Comparison of ENCODE assay signal across 8 mouse cellular contexts in the genomic region with DNA sequence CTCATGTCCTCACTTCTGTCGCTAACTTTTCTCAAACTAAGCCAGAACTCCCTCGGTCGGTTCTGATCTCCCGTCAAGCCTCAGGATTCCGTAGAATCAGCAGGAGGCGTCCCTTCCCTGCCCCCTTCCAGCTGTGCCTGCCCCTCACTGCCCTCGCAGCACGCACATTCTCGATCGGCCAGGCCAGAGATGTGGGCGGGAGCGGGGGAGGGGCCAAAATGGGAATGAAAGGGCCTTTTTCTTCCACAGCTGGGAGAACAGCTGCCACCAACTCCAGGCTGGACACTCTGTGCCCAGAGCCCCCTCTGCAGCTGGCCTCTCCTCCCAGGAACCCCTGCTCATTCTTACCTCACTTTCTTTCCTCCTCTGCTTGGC. TPM values are rescaled to one million over a fixed set of nuclear protein-coding genes. Genes with fewer than 3 reads are reported as not detected.
DNase-seq lines count a peak whose midpoint lies in the region; ATAC-seq and TF ChIP-seq lines count a peak whose summit lies in the region.

No protein-coding gene starts in this region.

- 0% methylated on average over 12 of the region's 12 CpGs for WGBS in embryonic facial prominence, embryonic 10.5 days
- WGBS in intestine, postnatal 0 days: 0% methylated on average over 12 of the region's 12 CpGs
- WGBS in limb, embryonic 10.5 days: under 1% methylated on average over 12 of the region's 12 CpGs
- WGBS in stomach, embryonic 15.5 days: 0% methylated on average over 12 of the region's 12 CpGs

- peak overlapping the region; percentile 79 for H3K9ac ChIP-seq in intestine, postnatal 0 days (ENCODE audit: low read depth, low read length)
- peak overlapping the region; percentile 67 for H3K9ac ChIP-seq in stomach, embryonic 15.5 days

- peak; percentile 59 to 75 for DNase-seq in cerebellum, postnatal 10 days
- no peak for DNase-seq in cerebellum, adult 11-12 months
- peak; percentile 96 for DNase-seq in embryonic facial prominence, embryonic 10.5 days (ENCODE audit: low spot score)
- DNase-seq in heart, adult 11 months: peak; percentile 99
- peak; percentile 96 for DNase-seq in limb, embryonic 10.5 days (ENCODE audit: low spot score)
- DNase-seq in mesoderm, embryonic 11.5 days (ENCODE audit: low read depth, low spot score): peak; percentile 93

- peak overlapping the region; percentile 80 for H3K4me3 ChIP-seq in embryonic facial prominence, embryonic 10.5 days
- peak overlapping the region; percentile 59 for H3K4me3 ChIP-seq in intestine, postnatal 0 days (ENCODE audit: low read depth, low read length)
- H3K4me3 ChIP-seq in limb, embryonic 10.5 days: peak overlapping the region; percentile 69
- H3K4me3 ChIP-seq in stomach, embryonic 15.5 days (replicated peaks): peak overlapping the region; percentile 56

- H3K4me1 ChIP-seq in embryonic facial prominence, embryonic 10.5 days: peaks cover 88% of the 10 kb centered on the region
- H3K4me1 ChIP-seq in intestine, postnatal 0 days (replicated peaks; ENCODE audit: control insufficient read depth, insufficient read depth, low read length): peaks cover 14% of the 10 kb centered on the region
- peaks cover 85% of the 10 kb centered on the region for H3K4me1 ChIP-seq in limb, embryonic 10.5 days
- H3K4me1 ChIP-seq in stomach, embryonic 15.5 days: peaks cover 46% of the 10 kb centered on the region

- H3K27ac ChIP-seq in embryonic facial prominence, embryonic 10.5 days (replicated peaks): peak overlapping the region; percentile 100
- H3K27ac ChIP-seq in intestine, postnatal 0 days (ENCODE audit: low read depth, low read length): peak overlapping the region; percentile 95
- peak overlapping the region; percentile 99 for H3K27ac ChIP-seq in limb, embryonic 10.5 days
- peak overlapping the region; percentile 100 for H3K27ac ChIP-seq in stomach, embryonic 15.5 days

- peaks cover 8% of the 10 kb centered on the region for H3K36me3 ChIP-seq in embryonic facial prominence, embryonic 10.5 days (replicated peaks)
- H3K36me3 ChIP-seq in intestine, postnatal 0 days (ENCODE audit: control insufficient read depth, insufficient read depth): no peaks in the 10 kb centered on the region
- peaks cover 12% of the 10 kb centered on the region for H3K36me3 ChIP-seq in limb, embryonic 10.5 days
- H3K36me3 ChIP-seq in stomach, embryonic 15.5 days: no peaks in the 10 kb centered on the region

- H3K9me3 ChIP-seq in embryonic facial prominence, embryonic 10.5 days: no peaks in the 10 kb centered on the region
- H3K9me3 ChIP-seq in intestine, postnatal 0 days (ENCODE audit: control insufficient read depth): no peaks in the 10 kb centered on the region
- no peaks in the 10 kb centered on the region for H3K9me3 ChIP-seq in limb, embryonic 10.5 days (replicated peaks)
- no peaks in the 10 kb centered on the region for H3K9me3 ChIP-seq in stomach, embryonic 15.5 days

- peak overlapping the region; percentile 87 for H3K4me2 ChIP-seq in intestine, postnatal 0 days (replicated peaks; ENCODE audit: low read depth)
- peak overlapping the region; percentile 87 for H3K4me2 ChIP-seq in stomach, embryonic 15.5 days

- peak; percentile 15; the same call in 1 of the 2 replicates for TF ChIP-seq CTCF in intestine, postnatal 0 days (IDR thresholded peaks at IDR 0.05; ENCODE audit: low read depth)

- ATAC-seq in intestine, postnatal 0 days: peak; percentile 51
- peak; percentile 77 for ATAC-seq in stomach, embryonic 15.5 days (ENCODE audit: insufficient read depth, low FRiP score, low read depth)

- H3K27me3 ChIP-seq in embryonic facial prominence, embryonic 10.5 days (replicated peaks; ENCODE audit: low read depth, poor library complexity, severe bottlenecking): peaks cover 26% of the 10 kb centered on the region
- no peaks in the 10 kb centered on the region for H3K27me3 ChIP-seq in intestine, postnatal 0 days (replicated peaks; ENCODE audit: control insufficient read depth, insufficient read depth, low read length)
- H3K27me3 ChIP-seq in limb, embryonic 10.5 days (ENCODE audit: low read depth, poor library complexity, severe bottlenecking): 0 out of 2 replicates have a peak, but pooled peaks cover 9% of the 10 kb centered on the region
- no peaks in the 10 kb centered on the region for H3K27me3 ChIP-seq in stomach, embryonic 15.5 days (replicated peaks)

RNA-seq across cellular contexts. Expression of a gene that starts 2.3 kb away (rescaled TPM):
- 38.2 and 39.0 TPM in 2 replicates for polyA plus RNA-seq in embryonic facial prominence, embryonic 10.5 days (2016; fragmentation: Nextera tagmentation; extraction: Ambion mirVana)
- polyA plus RNA-seq in intestine, postnatal 0 days (2015; fragmentation: Nextera tagmentation; extraction: Ambion mirVana): 19.7 and 21.1 TPM in 2 replicates
- polyA plus RNA-seq in limb, embryonic 10.5 days (2016; fragmentation: Nextera tagmentation; extraction: Ambion mirVana): 34.2 and 51.8 TPM in 2 replicates
- 31.3 and 31.9 TPM in 2 replicates for polyA plus RNA-seq in stomach, embryonic 15.5 days (2015; fragmentation: Nextera tagmentation; extraction: Ambion mirVana)

RNA-seq across cellular contexts. Expression of a gene that starts 12.3 kb away (rescaled TPM):
- polyA plus RNA-seq in embryonic facial prominence, embryonic 10.5 days (2016; fragmentation: Nextera tagmentation; extraction: Ambion mirVana): 18.6 and 20.2 TPM in 2 replicates
- polyA plus RNA-seq in intestine, postnatal 0 days (2015; fragmentation: Nextera tagmentation; extraction: Ambion mirVana): 6.0 and 8.5 TPM in 2 replicates
- polyA plus RNA-seq in limb, embryonic 10.5 days (2016; fragmentation: Nextera tagmentation; extraction: Ambion mirVana): 17.4 and 17.8 TPM in 2 replicates
- 11.3 and 11.4 TPM in 2 replicates for polyA plus RNA-seq in stomach, embryonic 15.5 days (2015; fragmentation: Nextera tagmentation; extraction: Ambion mirVana)

RNA-seq across cellular contexts. Expression of a gene that starts 16.2 kb away (rescaled TPM):
- 147 and 172 TPM in 2 replicates for polyA plus RNA-seq in embryonic facial prominence, embryonic 10.5 days (2016; fragmentation: Nextera tagmentation; extraction: Ambion mirVana)
- polyA plus RNA-seq in intestine, postnatal 0 days (2015; fragmentation: Nextera tagmentation; extraction: Ambion mirVana): 69.1 and 72.7 TPM in 2 replicates
- polyA plus RNA-seq in limb, embryonic 10.5 days (2016; fragmentation: Nextera tagmentation; extraction: Ambion mirVana): 136 and 188 TPM in 2 replicates
- polyA plus RNA-seq in stomach, embryonic 15.5 days (2015; fragmentation: Nextera tagmentation; extraction: Ambion mirVana): 91.5 and 101 TPM in 2 replicates

RNA-seq across cellular contexts. Expression of a gene that starts 18.6 kb away (rescaled TPM):
- 10.2 and 11.2 TPM in 2 replicates for polyA plus RNA-seq in embryonic facial prominence, embryonic 10.5 days (2016; fragmentation: Nextera tagmentation; extraction: Ambion mirVana)
- 1.0 and 1.2 TPM in 2 replicates for polyA plus RNA-seq in intestine, postnatal 0 days (2015; fragmentation: Nextera tagmentation; extraction: Ambion mirVana)
- 10.9 and 13.7 TPM in 2 replicates for polyA plus RNA-seq in limb, embryonic 10.5 days (2016; fragmentation: Nextera tagmentation; extraction: Ambion mirVana)
- polyA plus RNA-seq in stomach, embryonic 15.5 days (2015; fragmentation: Nextera tagmentation; extraction: Ambion mirVana): 3.6 and 5.1 TPM in 2 replicates

RNA-seq across cellular contexts. Expression of a gene that starts 18.6 kb away (rescaled TPM):
- polyA plus RNA-seq in embryonic facial prominence, embryonic 10.5 days (2016; fragmentation: Nextera tagmentation; extraction: Ambion mirVana): 1.3 and 2.1 TPM in 2 replicates
- polyA plus RNA-seq in intestine, postnatal 0 days (2015; fragmentation: Nextera tagmentation; extraction: Ambion mirVana): 0.60 and 1.0 TPM in 2 replicates
- polyA plus RNA-seq in limb, embryonic 10.5 days (2016; fragmentation: Nextera tagmentation; extraction: Ambion mirVana): 0.80 and 1.6 TPM in 2 replicates
- 2.3 and 2.7 TPM in 2 replicates for polyA plus RNA-seq in stomach, embryonic 15.5 days (2015; fragmentation: Nextera tagmentation; extraction: Ambion mirVana)
